Mouse (Mus musculus) lung, postnatal 25 days (tissue): ENCODE measurements at regions not wholly inside any gene's neighbourhood (a gene's known extent, or its start where the extent isn't known, plus 50 kb on each side); places are given as distances from the start of the nearest gene placed in this dataset.

Source experiments
- DNase-seq: peaks from one replicate; pipeline ENCODE4 v3.0.0; 2022; ENCODE audit warnings: low spot score

- no peak for DNase-seq
Observed at GRCm38 (mm10) chr15:72101730-72102129, 1732.6 kb upstream of the Gm6569 start.

- DNase-seq, result no peak
Observed at GRCm38 (mm10) chr15:72105830-72106413, 1728.4 kb upstream of the Gm6569 start.

- no peak for DNase-seq
Observed at GRCm38 (mm10) chr15:72110520-72110919, 1723.8 kb upstream of the Gm6569 start.

- no peak for DNase-seq
Observed at GRCm38 (mm10) chr15:72116772-72117171, 1717.6 kb upstream of the Gm6569 start.

GRCm38 (mm10) chr15:72134226-72134625 is 1700.1 kb upstream of the Gm6569 start:
- no peak for DNase-seq

GRCm38 (mm10) chr15:72135992-72136617 is 1698.3 kb upstream of the Gm6569 start:
- no peak for DNase-seq

GRCm38 (mm10) chr15:72140122-72140521 is 1694.2 kb upstream of the Gm6569 start:
- DNase-seq, result no peak

GRCm38 (mm10) chr15:72150581-72150980 is 1683.8 kb upstream of the Gm6569 start:
- no peak for DNase-seq

GRCm38 (mm10) chr15:72158505-72158904 is 1675.9 kb upstream of the Gm6569 start:
- no peak for DNase-seq

GRCm38 (mm10) chr15:72200861-72201260 is 1633.5 kb upstream of the Gm6569 start:
- no peak for DNase-seq

GRCm38 (mm10) chr15:72201791-72202190 is 1632.6 kb upstream of the Gm6569 start:
- no peak for DNase-seq

- no peak for DNase-seq
Observed at GRCm38 (mm10) chr15:72205240-72205799, 1629.0 kb upstream of the Gm6569 start.

- peak; percentile 10 for DNase-seq
Observed at GRCm38 (mm10) chr15:72205950-72206349, 1628.4 kb upstream of the Gm6569 start.

GRCm38 (mm10) chr15:72207589-72207988 is 1626.8 kb upstream of the Gm6569 start:
- DNase-seq, result no peak

GRCm38 (mm10) chr15:72208076-72208475 is 1626.3 kb upstream of the Gm6569 start:
- no peak for DNase-seq

GRCm38 (mm10) chr15:72208973-72209372 is 1625.4 kb upstream of the Gm6569 start:
- DNase-seq, result no peak

GRCm38 (mm10) chr15:72217731-72218130 is 1616.6 kb upstream of the Gm6569 start:
- no peak for DNase-seq

- no peak for DNase-seq
Observed at GRCm38 (mm10) chr15:72219985-72220384, 1614.4 kb upstream of the Gm6569 start.

- DNase-seq, result no peak
Observed at GRCm38 (mm10) chr15:72220786-72221185, 1613.6 kb upstream of the Gm6569 start.

- no peak for DNase-seq
Observed at GRCm38 (mm10) chr15:72232355-72232754, 1602.0 kb upstream of the Gm6569 start.

GRCm38 (mm10) chr15:72264619-72265018 is 1569.7 kb upstream of the Gm6569 start:
- no peak for DNase-seq

GRCm38 (mm10) chr15:72283846-72284245 is 1550.5 kb upstream of the Gm6569 start:
- no peak for DNase-seq

GRCm38 (mm10) chr15:72296648-72297047 is 1537.7 kb upstream of the Gm6569 start:
- no peak for DNase-seq

- DNase-seq, result no peak
Observed at GRCm38 (mm10) chr15:72312417-72312816, 1521.9 kb upstream of the Gm6569 start.
